Mouse (Mus musculus) liver, embryonic 14.5 days (tissue): ENCODE results near the gene Arfgef2. TPM values are rescaled to one million over a fixed set of nuclear protein-coding genes. Genes with fewer than 3 reads are reported as not detected.

ENCODE experiments used
- ATAC-seq: fragments of 200-750 bp; cut with Nextera tagmentation; 2 replicates; pipeline ENCODE4 v1.8.0; 2017; ENCODE audit warnings: moderate number of reproducible peaks, mild to moderate bottlenecking, moderate library complexity; ENCODE audit not compliant: insufficient read depth
- DNase-seq, 3 experiments: peaks; one replicate each; pipeline ENCODE4 v3.0.0-alpha.2; 2012 to 2013; ENCODE audit warnings: low read depth in 3 of 3, low spot score in 3 of 3
- H3K27ac ChIP-seq: fragments of 300-500 bp; sonication (generic); 2 replicates; pipeline ENCODE4 v1.5.1; 2014; ENCODE audit warnings: moderate library complexity, mild to moderate bottlenecking, control low read depth, inconsistent platforms
- H3K27me3 ChIP-seq: fragments of 300-500 bp; sonication (generic); 2 replicates; pipeline ENCODE4 v1.6.1; 2014; ENCODE audit warnings: mild to moderate bottlenecking, low read length, moderate library complexity; ENCODE audit not compliant: control insufficient read depth, insufficient read depth
- H3K36me3 ChIP-seq: fragments of 300-500 bp; sonication (generic); replicated peaks from 2 replicates; pipeline ENCODE4 v1.6.1; 2014; ENCODE audit warnings: low read depth; ENCODE audit not compliant: control insufficient read depth, insufficient read depth
- H3K4me1 ChIP-seq, 2 experiments: fragments of 200-500 bp in 1 of 2; fragments of 300-500 bp in 1 of 2; sonication (generic) in 1 of 2; replicated peaks; 2 replicates each; pipeline ENCODE4 v1.6.1; 2012 to 2014; ENCODE audit warnings: antibody characterized with exemption in 1 of 2, inconsistent platforms in 1 of 2, low read length in 1 of 2; ENCODE audit not compliant: control insufficient read depth in 2 of 2, insufficient read depth in 2 of 2
- H3K4me2 ChIP-seq: fragments of 300-500 bp; sonication (generic); 2 replicates; pipeline ENCODE4 v1.6.1; 2014; ENCODE audit warnings: low read depth, mild to moderate bottlenecking, control low read depth, moderate library complexity
- H3K4me3 ChIP-seq, 2 experiments: fragments of 200-500 bp in 1 of 2; fragments of 300-500 bp in 1 of 2; sonication (generic) in 1 of 2; 2 replicates each; pipeline ENCODE4 v1.5.1; 2012 to 2014; ENCODE audit warnings: low read depth in 2 of 2, low read length in 2 of 2, mild to moderate bottlenecking in 2 of 2, control low read depth in 1 of 2, inconsistent platforms in 1 of 2, moderate library complexity in 1 of 2; ENCODE audit not compliant: insufficient read depth in 1 of 2
- H3K9ac ChIP-seq: fragments of 300-500 bp; sonication (generic); replicated peaks from 2 replicates; pipeline ENCODE4 v1.6.1; 2014; ENCODE audit warnings: mild to moderate bottlenecking, control low read depth, moderate library complexity
- H3K9me3 ChIP-seq: fragments of 300-500 bp; sonication (generic); 2 replicates; pipeline ENCODE4 v1.6.1; 2016; ENCODE audit warnings: low read length, mixed read lengths; ENCODE audit not compliant: control insufficient read depth
- CTCF ChIP-seq: IDR thresholded peaks from 2 replicates; pipeline ENCODE4 v1.5.1; 2016; ENCODE audit warnings: antibody characterized with exemption, low read depth, control low read depth
- EP300 ChIP-seq: IDR thresholded peaks from 2 replicates; pipeline ENCODE4 v1.6.1; 2016; ENCODE audit warnings: antibody characterized with exemption, low read depth
- WGBS: fragments of 180-500 bp; shearing (Covaris S2); extraction: QIAGEN DNeasy Blood & Tissue Kit; methylation state at CpG from one replicate; pipeline ENCODE4 v1.1.7; 2014; ENCODE audit not compliant: insufficient replicate concordance; 5-methylcytosine and 5-hydroxymethylcytosine counted together
- polyA plus RNA-seq, 2 experiments: library from polyadenylated mRNA; depleted of rRNA in 1 of 2; stranded (reverse) in 1 of 2; unstranded in 1 of 2; fragments of >200 nt; fragmentation: Nextera tagmentation in 1 of 2; extraction: Ambion mirVana in 1 of 2; gene quantifications; 2 replicates each; pipeline versions ENCODE4 v1.2.1 to v1.2.3; 2012 to 2014

Gene Arfgef2
- polyA plus RNA-seq, 2 experiments: 4.8 to 5.5 TPM

GRCm38 (mm10) chr2:166806173-166806705 lies 851 bp downstream of the Arfgef2 start:
- TF ChIP-seq CTCF (no peak), EP300 (no peak)
- H3K9me3 ChIP-seq: no peaks in the 10 kb centered on the region
- H3K4me2 ChIP-seq: peak overlapping the region; percentile 99
- no peaks in the 10 kb centered on the region for H3K36me3 ChIP-seq
- no peaks in the 10 kb centered on the region for H3K27me3 ChIP-seq
- peak overlapping the region; percentile 95 to 96 for H3K4me3 ChIP-seq
- H3K27ac ChIP-seq: peak overlapping the region; percentile 76
- H3K4me1 ChIP-seq: peaks cover 20 to 23% of the 10 kb centered on the region in 2 experiments
- DNase-seq (peak in 1 of 3 experiments; percentile 47), ATAC-seq (peak; percentile 37)
- peak overlapping the region; percentile 92 for H3K9ac ChIP-seq
- 5% methylated on average over 14 of the region's 14 CpGs for WGBS

GRCm38 (mm10) chr2:166806813-166807212 lies 1.4 kb downstream of the Arfgef2 start:
- H3K9me3 ChIP-seq: no peaks in the 10 kb centered on the region
- no peak for DNase-seq
- no peaks in the 10 kb centered on the region for H3K27me3 ChIP-seq
- peak overlapping the region; percentile 76 for H3K27ac ChIP-seq
- no peaks in the 10 kb centered on the region for H3K36me3 ChIP-seq
- peak overlapping the region; percentile 95 to 96 for H3K4me3 ChIP-seq
- no peak for TF ChIP-seq EP300
- TF ChIP-seq CTCF: no peak
- H3K4me2 ChIP-seq: peak overlapping the region; percentile 99
- H3K9ac ChIP-seq: peak overlapping the region; percentile 92
- 71% methylated on average over 6 of the region's 6 CpGs for WGBS
- H3K4me1 ChIP-seq: peaks cover 20 to 23% of the 10 kb centered on the region in 2 experiments
- no peak for ATAC-seq

- TF ChIP-seq CTCF: no peak
- TF ChIP-seq EP300: no peak
- ATAC-seq (no peak), DNase-seq (no peak)
- no peaks in the 10 kb centered on the region for H3K9me3 ChIP-seq
- H3K4me2 ChIP-seq: no peak overlapping the region
- H3K4me1 ChIP-seq: peaks cover 20 to 23% of the 10 kb centered on the region in 2 experiments
- no peak overlapping the region for H3K27ac ChIP-seq
- no peak overlapping the region for H3K9ac ChIP-seq
- no peaks in the 10 kb centered on the region for H3K36me3 ChIP-seq
- no peak overlapping the region for H3K4me3 ChIP-seq
- 82% methylated on average over 5 of the region's 5 CpGs for WGBS
- H3K27me3 ChIP-seq: no peaks in the 10 kb centered on the region
Measured at GRCm38 (mm10) chr2:166809499-166809898, 4.1 kb downstream of the Arfgef2 start.

- ATAC-seq: no peak
- H3K36me3 ChIP-seq: no peaks in the 10 kb centered on the region
- DNase-seq: no peak
- H3K9ac ChIP-seq: no peak overlapping the region
- 84% methylated on average over 10 of the region's 10 CpGs for WGBS
- H3K9me3 ChIP-seq: no peaks in the 10 kb centered on the region
- TF ChIP-seq CTCF: no peak
- TF ChIP-seq EP300: no peak
- no peak overlapping the region for H3K27ac ChIP-seq
- peaks cover 20 to 21% of the 10 kb centered on the region in 2 experiments for H3K4me1 ChIP-seq
- H3K4me2 ChIP-seq: no peak overlapping the region
- no peaks in the 10 kb centered on the region for H3K27me3 ChIP-seq
- no peak overlapping the region for H3K4me3 ChIP-seq
Measured at GRCm38 (mm10) chr2:166810821-166811220, 5.4 kb downstream of the Arfgef2 start.

- Histone ChIP-seq H3K9ac (no peak overlapping the region), H3K27me3 (no peaks in the 10 kb centered on the region), H3K9me3 (no peaks in the 10 kb centered on the region), H3K4me1 (peaks cover 0 to 27% of the 10 kb centered on the region in 2 experiments; a peak in 3 of 4 replicates), H3K4me2 (no peak overlapping the region), H3K36me3 (no peaks in the 10 kb centered on the region), H3K27ac (no peak overlapping the region), H3K4me3 (no peak overlapping the region)
- DNase-seq (no peak), ATAC-seq (no peak)
- WGBS: 81% methylated on average over 9 of the region's 9 CpGs
- no peak for TF ChIP-seq CTCF
- no peak for TF ChIP-seq EP300
Measured at GRCm38 (mm10) chr2:166818463-166819143, 13.2 kb downstream of the Arfgef2 start.
